Mouse (Mus musculus): ENCODE results near the gene Hspa1b.

The Hspa1b gene

DNA sequence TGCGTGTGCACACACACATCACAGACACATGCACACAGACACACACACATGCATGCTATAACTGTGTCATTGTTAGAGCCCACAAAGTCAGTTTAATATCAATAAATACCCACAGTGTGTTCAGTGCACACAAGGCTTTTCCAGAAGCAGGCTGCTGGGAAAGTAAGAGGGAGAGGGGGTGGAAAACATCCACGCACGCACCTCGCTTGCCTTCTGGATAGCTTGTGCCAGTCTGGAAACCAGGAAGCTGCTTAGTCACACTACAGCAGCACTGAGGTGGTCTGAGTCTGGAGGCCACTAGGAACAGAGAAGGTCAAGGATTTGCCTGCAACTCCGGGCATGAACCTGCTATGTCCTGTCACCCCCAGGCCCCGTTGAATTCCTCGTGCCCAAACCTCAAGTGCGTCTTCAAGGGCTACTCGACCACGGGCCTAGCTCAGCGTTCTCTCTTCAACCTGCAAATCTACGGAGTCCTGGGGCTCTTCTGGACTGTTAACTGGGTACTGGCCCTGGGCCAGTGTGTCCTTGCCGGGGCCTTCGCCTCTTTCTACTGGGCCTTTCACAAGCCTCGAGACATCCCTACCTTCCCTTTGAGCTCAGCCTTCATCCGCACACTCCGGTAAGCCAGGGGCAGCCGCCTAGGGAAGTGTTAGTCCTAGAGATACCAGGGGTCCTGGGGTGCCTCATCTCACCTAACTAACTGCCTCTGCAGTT, 31.6 kb downstream of the Hspa1b start:
- no peak for DNase-seq

DNA sequence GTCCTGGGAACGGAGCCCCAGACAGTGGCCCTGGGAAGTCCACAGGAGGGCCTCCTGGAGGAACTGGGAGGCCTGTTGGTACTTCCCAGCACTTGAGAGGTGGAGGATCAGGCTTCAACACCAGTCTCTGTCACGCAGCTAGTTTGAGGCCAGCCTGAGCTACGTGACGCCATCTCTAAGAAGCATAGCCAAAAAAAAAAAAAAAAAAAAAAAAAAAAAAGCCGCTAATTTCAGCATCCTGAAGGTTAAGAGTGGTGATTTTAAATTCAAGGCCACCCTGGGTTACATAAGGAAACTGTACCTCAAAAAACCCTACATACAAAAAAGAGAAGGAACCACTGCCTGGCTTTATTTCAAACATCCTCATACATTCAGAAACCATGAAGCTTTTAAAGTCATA, 34.8 kb downstream of the Hspa1b start:
- DNase-seq = no peak

DNA sequence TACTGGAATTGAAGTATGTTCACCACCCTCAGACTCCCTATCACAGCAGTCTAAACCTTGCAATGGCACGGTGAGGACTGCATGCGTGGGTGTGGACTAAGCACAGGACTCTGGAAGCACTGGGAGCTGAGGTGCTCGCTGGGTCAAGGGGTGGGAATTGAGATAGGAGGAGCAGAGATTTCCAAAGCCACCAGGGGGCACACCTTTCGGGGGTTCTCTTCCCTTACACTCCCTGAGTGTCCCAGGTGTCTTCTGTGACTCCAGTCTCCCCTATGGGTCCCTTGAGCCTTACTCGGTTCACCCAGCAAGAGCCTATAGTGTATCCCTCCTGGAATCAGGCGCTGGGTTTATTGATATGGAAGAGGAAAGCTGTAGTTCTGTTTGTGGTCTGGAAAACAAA, 36.1 kb downstream of the Hspa1b start:
- DNase-seq = no peak

DNA sequence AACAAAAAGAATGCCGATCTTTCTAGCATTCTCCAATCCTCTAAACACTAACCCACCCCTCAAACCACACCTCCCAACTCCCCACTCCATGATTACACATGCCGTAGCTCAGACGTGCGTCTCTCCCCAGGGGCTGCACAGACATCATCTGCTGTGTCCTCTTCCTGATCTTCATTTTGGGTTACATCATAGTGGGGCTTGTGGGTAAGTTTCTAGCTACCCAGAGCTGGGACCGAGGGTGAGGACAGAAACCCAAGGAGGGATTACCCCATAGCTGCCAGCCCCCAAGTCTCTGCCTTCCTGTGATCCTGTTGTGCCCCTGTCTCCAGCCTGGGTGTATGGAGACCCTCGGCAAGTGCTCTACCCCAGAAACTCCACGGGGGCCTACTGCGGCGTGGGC, 41.9 kb downstream of the Hspa1b start:
- DNase-seq = no peak

DNA sequence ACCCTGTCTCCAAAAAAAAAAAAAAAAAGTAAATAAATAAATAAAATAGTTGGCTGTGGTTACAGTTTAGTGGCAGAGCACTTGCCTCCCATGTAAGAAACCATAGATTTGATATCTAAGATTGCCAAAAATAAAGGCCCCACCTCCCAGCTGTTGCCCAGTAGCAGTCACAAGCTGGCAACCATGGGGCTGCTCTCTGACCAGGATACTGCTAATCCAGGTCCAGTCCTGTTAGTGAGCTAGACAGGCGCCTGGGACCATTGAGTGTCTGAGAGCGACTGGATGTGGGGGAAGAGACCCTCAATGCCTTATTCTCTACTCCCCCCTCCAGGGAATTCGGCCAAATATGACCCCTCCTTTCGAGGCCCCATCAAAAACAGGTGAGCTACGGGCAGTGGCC, 42.7 kb downstream of the Hspa1b start:
- no peak for DNase-seq

DNA sequence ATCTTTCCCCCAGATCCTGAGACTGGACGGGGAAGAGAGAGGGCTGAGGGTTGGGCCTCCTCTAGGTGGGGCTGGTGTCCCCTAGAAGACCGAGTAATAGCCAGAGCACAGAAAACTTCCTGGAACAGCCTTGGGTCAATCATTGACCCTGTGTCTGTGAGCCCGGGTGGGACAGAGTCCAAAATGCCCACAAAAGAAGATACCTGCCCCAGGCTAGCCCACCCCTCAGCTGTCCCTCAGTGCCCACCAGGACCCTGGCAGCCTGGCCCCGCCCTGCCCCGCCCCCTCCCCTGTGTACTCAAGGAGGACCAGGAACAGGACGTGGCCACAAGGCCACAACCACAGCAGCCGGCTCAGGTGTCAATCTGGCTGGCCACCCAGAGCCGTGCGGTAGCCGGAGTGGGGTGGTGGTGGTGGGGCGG, 43.6 kb downstream of the Hspa1b start:
- DNase-seq = peak; percentile 65

DNA sequence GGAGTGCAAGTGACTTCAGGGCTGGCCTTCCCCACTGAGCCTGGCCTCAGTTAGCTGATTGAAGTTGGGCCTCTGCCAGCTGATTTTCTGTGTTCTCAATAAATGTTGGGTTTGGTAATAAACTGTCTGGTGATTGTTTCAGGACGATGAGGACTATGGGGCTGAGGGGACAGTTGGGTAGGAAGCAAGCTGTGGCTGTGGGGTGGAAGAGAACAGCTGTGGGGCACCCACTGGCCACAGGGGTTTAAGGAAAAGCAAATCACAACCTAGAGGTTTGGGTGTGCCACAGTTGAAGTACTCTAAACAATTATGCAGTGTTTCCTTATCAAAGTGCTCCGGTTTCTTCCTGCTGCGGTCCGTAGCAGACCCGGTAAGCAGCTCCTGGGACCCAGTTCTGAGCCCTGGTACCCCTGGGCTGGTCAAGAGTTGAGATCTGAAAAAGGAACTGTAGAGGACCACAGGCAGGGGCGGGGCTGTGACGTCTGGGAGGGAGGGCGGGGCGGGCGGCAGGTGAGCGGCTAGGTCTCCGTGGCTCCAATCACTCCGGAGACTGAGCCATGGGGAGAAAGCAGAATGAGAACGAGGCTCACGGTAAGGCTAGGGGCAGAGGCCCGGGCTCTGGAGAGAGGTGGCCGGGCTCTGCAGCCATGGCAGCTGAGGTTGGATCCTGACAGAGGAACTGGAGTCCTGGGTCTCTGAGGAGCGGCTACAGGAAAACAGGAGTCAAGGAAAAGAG, 44.9 kb downstream of the Hspa1b start, which contains the start of gene Slc44a4:
Gene Slc44a4, plus strand, starts transcription at position 537 of the 736 bp plus-strand sequence.
- no peak for DNase-seq

DNA sequence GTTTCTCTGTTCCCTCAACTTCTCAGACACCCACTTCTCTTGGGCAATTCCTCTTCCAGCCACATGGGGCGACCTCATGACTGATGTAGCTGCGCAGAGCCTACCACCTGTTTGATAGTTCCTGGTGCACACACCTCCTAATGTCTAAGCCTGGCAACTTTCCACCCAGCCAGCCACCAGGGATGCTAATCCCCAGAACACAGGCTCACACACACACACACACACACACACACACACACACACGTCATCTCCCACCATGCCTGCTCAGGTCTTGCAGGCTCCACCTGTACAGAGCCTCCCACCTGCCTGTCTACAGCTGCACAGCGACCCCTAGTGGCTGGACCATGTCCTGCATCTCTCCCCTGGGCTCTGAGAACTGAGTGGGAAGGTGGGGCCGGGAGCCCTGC, 47.1 kb downstream of the Hspa1b start:
- peak; percentile 73 for DNase-seq

DNA sequence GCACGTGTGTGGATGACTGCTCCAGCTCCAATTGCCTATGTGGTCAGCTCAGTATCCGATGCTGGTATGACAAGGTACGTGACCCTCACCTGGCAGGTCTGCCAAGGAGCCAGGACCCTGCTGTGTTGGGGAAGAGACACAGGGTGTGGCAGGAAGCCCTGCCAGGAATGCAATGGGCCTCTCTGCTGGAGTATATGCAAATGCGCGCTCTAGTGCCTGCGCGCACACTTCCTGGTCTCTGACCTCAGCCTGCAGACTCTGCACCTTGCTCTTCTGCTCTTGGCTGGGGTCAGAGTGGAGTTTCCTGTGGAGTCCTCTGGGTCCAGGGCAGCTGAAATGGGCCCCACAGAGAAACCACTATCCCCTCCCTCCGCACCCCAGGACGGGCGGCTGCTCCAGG, 48.1 kb downstream of the Hspa1b start:
- no peak for DNase-seq

All from embryo, embryonic 11 days (tissue).